15 mouse cellular contexts compared by ENCODE assay signal in genomic region chr13:63063706-63064105, GRCm38 (mm10).
A peak's percentile ranks its signal among the peaks of the same experiment; 100 is the strongest.
DNase-seq lines count a peak whose midpoint lies in the region; ATAC-seq and TF ChIP-seq lines count a peak whose summit lies in the region.
"Had no signal": no experiment of that assay in that cellular context is flagged by ENCODE, and none has a peak within 500 bp of the region (broad histone marks: within the 10 kb centered on the region; RNA-seq: fewer than 3 reads in every experiment).

No protein-coding gene starts in this region.

- DNase-seq in G1E (ENCODE audit: low spot score) = no peak
- DNase-seq in liver = peak; percentile 50
- peak; percentile 23 for DNase-seq in lung, postnatal 10 days
- no peak for DNase-seq in neural tube, embryonic 10.5 days (ENCODE audit: extremely low spot score, low spot score)
- DNase-seq in testis, postnatal 10 days (ENCODE audit: low spot score) = no peak
- DNase-seq: cerebellum, adult 11-12 months; kidney, adult 2 months; retina, postnatal 1 day had no signal

- H3K27me3 ChIP-seq in C2C12 (ENCODE audit: control insufficient read depth, insufficient read depth, insufficient read length) (no peaks in the 10 kb centered on the region), G1E (ENCODE audit: insufficient read depth, low read length) (no peaks in the 10 kb centered on the region)
- no peaks in the 10 kb centered on the region for H3K27me3 ChIP-seq in forebrain, embryonic 15.5 days
- H3K27me3 ChIP-seq: embryonic facial prominence, embryonic 13.5 days; limb, embryonic 13.5 days; neural tube, embryonic 15.5 days had no signal

- 50% methylated on average over 1 of the region's 1 CpGs for WGBS in forebrain, embryonic 15.5 days

- H3K36me3 ChIP-seq in C2C12 (ENCODE audit: control insufficient read depth, insufficient read depth) (no peaks in the 10 kb centered on the region), G1E (replicated peaks) (peaks cover 7% of the 10 kb centered on the region)
- no peaks in the 10 kb centered on the region for H3K36me3 ChIP-seq in forebrain, embryonic 15.5 days
- H3K36me3 ChIP-seq: embryonic facial prominence, embryonic 13.5 days; forebrain, embryonic 10.5 days; neural tube, embryonic 15.5 days had no signal

- no peak overlapping the region for H3ac ChIP-seq in C2C12 (ENCODE audit: control insufficient read depth, insufficient read length, low read depth)

- H3K4me3 ChIP-seq in C2C12 (ENCODE audit: insufficient read depth, poor library complexity, severe bottlenecking) (no peak overlapping the region), G1E (ENCODE audit: low read depth, low read length) (no peak overlapping the region)
- no peak overlapping the region for H3K4me3 ChIP-seq in forebrain, embryonic 15.5 days
- H3K4me3 ChIP-seq: embryonic facial prominence, embryonic 13.5 days; forebrain, embryonic 10.5 days; limb, embryonic 13.5 days; neural tube, embryonic 15.5 days had no signal

- no peak for TF ChIP-seq CTCF in C2C12 (IDR thresholded peaks at IDR 0.05; ENCODE audit: control insufficient read depth, insufficient read depth, insufficient read length)
- no peak for TF ChIP-seq CTCF in G1E (IDR thresholded peaks at IDR 0.05; ENCODE audit: low read depth, low read length)

- H3K79me3 ChIP-seq in C2C12 (ENCODE audit: low read depth) = no peaks in the 10 kb centered on the region

- H3K9ac ChIP-seq in forebrain, embryonic 15.5 days (replicated peaks) = no peak overlapping the region
- H3K9ac ChIP-seq: embryonic facial prominence, embryonic 13.5 days; hindbrain, embryonic 14.5 days; limb, embryonic 13.5 days; neural tube, embryonic 15.5 days had no signal

- H3K27ac ChIP-seq in forebrain, embryonic 15.5 days (replicated peaks) = no peak overlapping the region
- H3K27ac ChIP-seq: embryonic facial prominence, embryonic 13.5 days; forebrain, embryonic 10.5 days; hindbrain, embryonic 14.5 days; limb, embryonic 13.5 days; neural tube, embryonic 15.5 days had no signal

- H3K9me3 ChIP-seq in G1E (replicated peaks) = no peaks in the 10 kb centered on the region
- no peaks in the 10 kb centered on the region for H3K9me3 ChIP-seq in forebrain, embryonic 15.5 days
- H3K9me3 ChIP-seq: embryonic facial prominence, embryonic 13.5 days; forebrain, embryonic 10.5 days; limb, embryonic 13.5 days; neural tube, embryonic 15.5 days had no signal

- no peaks in the 10 kb centered on the region for H3K4me1 ChIP-seq in G1E (ENCODE audit: insufficient read depth, low read depth, low read length)
- H3K4me1 ChIP-seq in forebrain, embryonic 15.5 days = no peaks in the 10 kb centered on the region
- H3K4me1 ChIP-seq: neural tube, embryonic 15.5 days had no signal

- H3K4me2 ChIP-seq in forebrain, embryonic 15.5 days (replicated peaks) = no peak overlapping the region
- H3K4me2 ChIP-seq: embryonic facial prominence, embryonic 13.5 days; hindbrain, embryonic 14.5 days; limb, embryonic 13.5 days; neural tube, embryonic 15.5 days had no signal

- no peaks in the 10 kb centered on the region for H3K79me2 ChIP-seq in C2C12 (ENCODE audit: control insufficient read depth, insufficient read depth)

- 0 out of 2 replicates have a peak, but pooled peaks have one; percentile 1 for ATAC-seq in G1E (ENCODE audit: extremely low read depth, insufficient number of reproducible peaks, low FRiP score, poor library complexity, severe bottlenecking)
- ATAC-seq in forebrain, embryonic 15.5 days (replicated peaks) = no peak

TF ChIP-seq in C2C12, 6 proteins besides CTCF, POLR2A, EP300 and RAD21:
- peak; percentile 70 for TF ChIP-seq USF1 (IDR thresholded peaks at IDR 0.05; ENCODE audit: low read depth)
- no peak for TF ChIP-seq MAX (IDR thresholded peaks at IDR 0.05)
- TF ChIP-seq FOSL1 (IDR thresholded peaks at IDR 0.05; ENCODE audit: insufficient read depth, low read length, poor library complexity, severe bottlenecking) = no peak
TF ChIP-seq in C2C12: peak in this region for 1.

Comparison
In these comparisons a context has a peak if more than half of its experiments do, and no peak if none do; other contexts are left out.
1. DNase-seq: peak in liver (single experiment) and lung, postnatal 10 days (single experiment); none in G1E (single experiment), neural tube, embryonic 10.5 days (single experiment) and testis, postnatal 10 days (single experiment).